Mouse (Mus musculus): ENCODE data around the gene Lrmda.

DNA sequence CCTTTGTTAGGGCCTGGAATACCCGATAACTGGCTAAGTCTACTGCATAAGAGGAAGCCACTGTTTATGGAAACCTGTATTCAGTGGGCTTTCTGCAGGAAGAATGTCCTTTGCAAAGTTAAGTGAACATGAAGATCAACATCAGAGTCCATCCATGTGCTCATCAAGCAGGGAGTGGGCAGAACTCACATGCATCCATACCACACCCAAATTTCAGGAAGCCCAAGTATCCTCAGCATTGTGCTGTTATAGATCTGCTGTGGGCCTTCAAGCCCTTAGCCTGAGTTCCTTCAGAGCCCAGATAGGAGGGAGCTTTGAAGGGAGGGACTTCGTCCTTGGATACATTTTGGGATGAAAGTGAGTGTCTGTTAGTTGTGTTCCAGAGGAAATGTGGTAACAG, 681.2 kb downstream of the Lrmda start:
- TF ChIP-seq CTCF (IDR thresholded peaks at IDR 0.05; ENCODE audit: borderline replicate concordance, control insufficient read depth, extremely low read depth, insufficient read depth, low read length, poor library complexity): no peak
- TF ChIP-seq POLR2A (IDR thresholded peaks at IDR 0.05; ENCODE audit: control insufficient read depth, extremely low read depth, insufficient read depth, low read length, poor library complexity): no peak
